Mouse (Mus musculus): ENCODE data around the gene Becn1. TPM values are rescaled to one million over a fixed set of nuclear protein-coding genes. Genes with fewer than 3 reads are reported as not detected.
"Not testable (repeated sequence)": the region's sequence is repeated elsewhere in the genome, so short reads cannot be mapped to it uniquely, and the experiment has no call there.

The Becn1 gene
- polyA plus RNA-seq, 1 experiment, result 103 TPM

- Histone ChIP-seq H3K27me3 (ENCODE audit: control insufficient read depth, insufficient read depth, insufficient read length) (no peaks in the 10 kb centered on the region), H3K36me3 (ENCODE audit: control insufficient read depth, insufficient read depth) (no peaks in the 10 kb centered on the region), H3ac (ENCODE audit: control insufficient read depth, insufficient read length, low read depth) (no peak overlapping the region), H3K4me3 (ENCODE audit: insufficient read depth, poor library complexity, severe bottlenecking) (no peak overlapping the region), H3K79me2 (ENCODE audit: control insufficient read depth, insufficient read depth) (no peaks in the 10 kb centered on the region), H3K79me3 (ENCODE audit: low read depth) (no peaks in the 10 kb centered on the region)
- TF ChIP-seq CTCF (IDR thresholded peaks at IDR 0.05; ENCODE audit: control insufficient read depth, insufficient read depth, insufficient read length) (no peak), MAX (IDR thresholded peaks at IDR 0.05) (no peak), MYOD1 (IDR thresholded peaks at IDR 0.05; ENCODE audit: control insufficient read depth, insufficient read length, low read depth) (no peak), MYOG (IDR thresholded peaks at IDR 0.05; ENCODE audit: control insufficient read depth, extremely low read depth, insufficient read length) (no peak), CEBPB (IDR thresholded peaks at IDR 0.05; ENCODE audit: low read depth) (no peak), FOSL1 (IDR thresholded peaks at IDR 0.05; ENCODE audit: insufficient read depth, low read length, poor library complexity, severe bottlenecking) (no peak), USF1 (IDR thresholded peaks at IDR 0.05; ENCODE audit: low read depth) (no peak)
Measured at GRCm38 (mm10) chr11:101332537-101332936, 30.5 kb upstream of the Becn1 start.

GRCm38 (mm10) chr11:101330961-101331360 lies 28.9 kb upstream of the Becn1 start:
- H3K27me3 ChIP-seq (ENCODE audit: control insufficient read depth, insufficient read depth, insufficient read length); H3K79me3 ChIP-seq (ENCODE audit: low read depth); H3K36me3 ChIP-seq (ENCODE audit: control insufficient read depth, insufficient read depth); H3ac ChIP-seq (ENCODE audit: control insufficient read depth, insufficient read length, low read depth); H3K4me3 ChIP-seq (ENCODE audit: insufficient read depth, poor library complexity, severe bottlenecking); H3K79me2 ChIP-seq (ENCODE audit: control insufficient read depth, insufficient read depth): not testable (repeated sequence)

GRCm38 (mm10) chr11:101330371-101330924 lies 28.4 kb upstream of the Becn1 start, which contains the start of gene Aoc3:
Gene Aoc3 (plus strand): TSS chr11:101330605.
- no peaks in the 10 kb centered on the region for H3K79me3 ChIP-seq (ENCODE audit: low read depth)
- TF ChIP-seq CEBPB (IDR thresholded peaks at IDR 0.05; ENCODE audit: low read depth), result no peak
- no peak for TF ChIP-seq FOSL1 (IDR thresholded peaks at IDR 0.05; ENCODE audit: insufficient read depth, low read length, poor library complexity, severe bottlenecking)
- TF ChIP-seq CTCF (IDR thresholded peaks at IDR 0.05; ENCODE audit: control insufficient read depth, insufficient read depth, insufficient read length), result no peak
- TF ChIP-seq USF1 (IDR thresholded peaks at IDR 0.05; ENCODE audit: low read depth), result no peak
- no peak for TF ChIP-seq MYOG (IDR thresholded peaks at IDR 0.05; ENCODE audit: control insufficient read depth, extremely low read depth, insufficient read length)
- TF ChIP-seq MAX (IDR thresholded peaks at IDR 0.05), result no peak
- TF ChIP-seq MYOD1 (IDR thresholded peaks at IDR 0.05; ENCODE audit: control insufficient read depth, insufficient read length, low read depth), result no peak
- no peaks in the 10 kb centered on the region for H3K27me3 ChIP-seq (ENCODE audit: control insufficient read depth, insufficient read depth, insufficient read length)
- H3K36me3 ChIP-seq (ENCODE audit: control insufficient read depth, insufficient read depth), result no peaks in the 10 kb centered on the region
- H3K4me3 ChIP-seq (ENCODE audit: insufficient read depth, poor library complexity, severe bottlenecking), result no peak within 1 kb of the TSS
- no peak within 1 kb of the TSS for H3ac ChIP-seq (ENCODE audit: control insufficient read depth, insufficient read length, low read depth)
- H3K79me2 ChIP-seq (ENCODE audit: control insufficient read depth, insufficient read depth), result no peaks in the 10 kb centered on the region

- Histone ChIP-seq H3K79me3 (ENCODE audit: low read depth) (no peaks in the 10 kb centered on the region), H3K4me3 (ENCODE audit: insufficient read depth, poor library complexity, severe bottlenecking) (no peak overlapping the region), H3K36me3 (ENCODE audit: control insufficient read depth, insufficient read depth) (peaks cover 11% of the 10 kb centered on the region), H3K79me2 (ENCODE audit: control insufficient read depth, insufficient read depth) (no peaks in the 10 kb centered on the region), H3K27me3 (ENCODE audit: control insufficient read depth, insufficient read depth, insufficient read length) (no peaks in the 10 kb centered on the region), H3ac (ENCODE audit: control insufficient read depth, insufficient read length, low read depth) (no peak overlapping the region)
- TF ChIP-seq MAX (IDR thresholded peaks at IDR 0.05), result no peak
- no peak for TF ChIP-seq FOSL1 (IDR thresholded peaks at IDR 0.05; ENCODE audit: insufficient read depth, low read length, poor library complexity, severe bottlenecking)
- no peak for TF ChIP-seq MYOG (IDR thresholded peaks at IDR 0.05; ENCODE audit: control insufficient read depth, extremely low read depth, insufficient read length)
- TF ChIP-seq CTCF (IDR thresholded peaks at IDR 0.05; ENCODE audit: control insufficient read depth, insufficient read depth, insufficient read length), result no peak
- no peak for TF ChIP-seq USF1 (IDR thresholded peaks at IDR 0.05; ENCODE audit: low read depth)
- TF ChIP-seq CEBPB (IDR thresholded peaks at IDR 0.05; ENCODE audit: low read depth), result no peak
- TF ChIP-seq MYOD1 (IDR thresholded peaks at IDR 0.05; ENCODE audit: control insufficient read depth, insufficient read length, low read depth), result no peak
Measured at GRCm38 (mm10) chr11:101328941-101329635, 27.0 kb upstream of the Becn1 start.

- Histone ChIP-seq H3K27me3 (ENCODE audit: control insufficient read depth, insufficient read depth, insufficient read length) (no peaks in the 10 kb centered on the region), H3K4me3 (ENCODE audit: insufficient read depth, poor library complexity, severe bottlenecking) (no peak overlapping the region), H3K36me3 (ENCODE audit: control insufficient read depth, insufficient read depth) (peaks cover 28% of the 10 kb centered on the region), H3ac (ENCODE audit: control insufficient read depth, insufficient read length, low read depth) (no peak overlapping the region), H3K79me2 (ENCODE audit: control insufficient read depth, insufficient read depth) (no peaks in the 10 kb centered on the region), H3K79me3 (ENCODE audit: low read depth) (no peaks in the 10 kb centered on the region)
- TF ChIP-seq CTCF (IDR thresholded peaks at IDR 0.05; ENCODE audit: control insufficient read depth, insufficient read depth, insufficient read length) (no peak), FOSL1 (IDR thresholded peaks at IDR 0.05; ENCODE audit: insufficient read depth, low read length, poor library complexity, severe bottlenecking) (no peak), MYOG (IDR thresholded peaks at IDR 0.05; ENCODE audit: control insufficient read depth, extremely low read depth, insufficient read length) (no peak), MAX (IDR thresholded peaks at IDR 0.05) (no peak), MYOD1 (IDR thresholded peaks at IDR 0.05; ENCODE audit: control insufficient read depth, insufficient read length, low read depth) (no peak), USF1 (IDR thresholded peaks at IDR 0.05; ENCODE audit: low read depth) (no peak), CEBPB (IDR thresholded peaks at IDR 0.05; ENCODE audit: low read depth) (no peak)
Measured at GRCm38 (mm10) chr11:101327311-101327710, 25.2 kb upstream of the Becn1 start.

GRCm38 (mm10) chr11:101326147-101326546 lies 24.1 kb upstream of the Becn1 start:
- Histone ChIP-seq H3K79me2 (ENCODE audit: control insufficient read depth, insufficient read depth) (no peaks in the 10 kb centered on the region), H3K27me3 (ENCODE audit: control insufficient read depth, insufficient read depth, insufficient read length) (no peaks in the 10 kb centered on the region), H3ac (ENCODE audit: control insufficient read depth, insufficient read length, low read depth) (no peak overlapping the region), H3K79me3 (ENCODE audit: low read depth) (no peaks in the 10 kb centered on the region), H3K4me3 (ENCODE audit: insufficient read depth, poor library complexity, severe bottlenecking) (no peak overlapping the region), H3K36me3 (ENCODE audit: control insufficient read depth, insufficient read depth) (peaks cover 40% of the 10 kb centered on the region)
- TF ChIP-seq USF1 (IDR thresholded peaks at IDR 0.05; ENCODE audit: low read depth), result no peak
- no peak for TF ChIP-seq FOSL1 (IDR thresholded peaks at IDR 0.05; ENCODE audit: insufficient read depth, low read length, poor library complexity, severe bottlenecking)
- TF ChIP-seq MAX (IDR thresholded peaks at IDR 0.05), result no peak
- TF ChIP-seq MYOG (IDR thresholded peaks at IDR 0.05; ENCODE audit: control insufficient read depth, extremely low read depth, insufficient read length), result no peak
- no peak for TF ChIP-seq CTCF (IDR thresholded peaks at IDR 0.05; ENCODE audit: control insufficient read depth, insufficient read depth, insufficient read length)
- no peak for TF ChIP-seq MYOD1 (IDR thresholded peaks at IDR 0.05; ENCODE audit: control insufficient read depth, insufficient read length, low read depth)

- not testable (repeated sequence) for H3K27me3 ChIP-seq (ENCODE audit: control insufficient read depth, insufficient read depth, insufficient read length); H3K79me3 ChIP-seq (ENCODE audit: low read depth); H3ac ChIP-seq (ENCODE audit: control insufficient read depth, insufficient read length, low read depth); H3K79me2 ChIP-seq (ENCODE audit: control insufficient read depth, insufficient read depth); H3K4me3 ChIP-seq (ENCODE audit: insufficient read depth, poor library complexity, severe bottlenecking)
- H3K36me3 ChIP-seq (ENCODE audit: control insufficient read depth, insufficient read depth), result peaks cover 50% of the 10 kb centered on the region
Measured at GRCm38 (mm10) chr11:101325201-101325600, 23.1 kb upstream of the Becn1 start.
